Mouse (Mus musculus): Measurements from ENCODE around the gene Kdm2a.

Gene Kdm2a

GRCm38 (mm10) chr19:4397798-4398629 is at the start of gene Kdm2a:
TSS of gene Kdm2a (minus strand) at chr19:4398285.
- DNase-seq: peak; percentile 89

GRCm38 (mm10) chr19:4447445-4447844 is 49.4 kb upstream of the Kdm2a start:
- DNase-seq: peak; percentile 38

- peak; percentile 66 for DNase-seq
Observed at GRCm38 (mm10) chr19:4446661-4447420, 48.8 kb upstream of the Kdm2a start.

- peak; percentile 73 for DNase-seq
Observed at GRCm38 (mm10) chr19:4442408-4442807, 44.3 kb upstream of the Kdm2a start.

GRCm38 (mm10) chr19:4441621-4442161 is 43.6 kb upstream of the Kdm2a start:
- peak; percentile 43 for DNase-seq

GRCm38 (mm10) chr19:4441090-4441591 is 43.1 kb upstream of the Kdm2a start:
- peak; percentile 58 for DNase-seq

- no peak for DNase-seq
Observed at GRCm38 (mm10) chr19:4440222-4440621, 42.1 kb upstream of the Kdm2a start.

GRCm38 (mm10) chr19:4439161-4439801 is 41.2 kb upstream of the Kdm2a start, which contains the start of gene Rhod:
TSS of gene Rhod (minus strand) at chr19:4439432.
- DNase-seq: peak; percentile 32

- no peak for DNase-seq
Observed at GRCm38 (mm10) chr19:4438791-4439160, 40.7 kb upstream of the Kdm2a start.

GRCm38 (mm10) chr19:4437886-4438285 is 39.8 kb upstream of the Kdm2a start:
- no peak for DNase-seq

- no peak for DNase-seq
Observed at GRCm38 (mm10) chr19:4436254-4436653, 38.2 kb upstream of the Kdm2a start.

- no peak for DNase-seq
Observed at GRCm38 (mm10) chr19:4434999-4435398, 36.9 kb upstream of the Kdm2a start.

GRCm38 (mm10) chr19:4433756-4434155 is 35.7 kb upstream of the Kdm2a start:
- no peak for DNase-seq

- DNase-seq: no peak
Observed at GRCm38 (mm10) chr19:4430091-4430620, 32.1 kb upstream of the Kdm2a start.

GRCm38 (mm10) chr19:4425610-4426366 is 27.7 kb upstream of the Kdm2a start:
- no peak for DNase-seq

GRCm38 (mm10) chr19:4423021-4423420 is 24.9 kb upstream of the Kdm2a start:
- DNase-seq: no peak

- no peak for DNase-seq
Observed at GRCm38 (mm10) chr19:4422581-4422980, 24.5 kb upstream of the Kdm2a start.

GRCm38 (mm10) chr19:4420153-4420910 is 22.2 kb upstream of the Kdm2a start:
- peak; percentile 85 for DNase-seq

- DNase-seq: peak; percentile 38
Observed at GRCm38 (mm10) chr19:4419711-4420110, 21.6 kb upstream of the Kdm2a start.

- DNase-seq: no peak
Observed at GRCm38 (mm10) chr19:4417713-4418112, 19.6 kb upstream of the Kdm2a start.

- DNase-seq: peak; percentile 75
Observed at GRCm38 (mm10) chr19:4417183-4417582, 19.1 kb upstream of the Kdm2a start.
